Mouse (Mus musculus) thymus, postnatal 25 days (tissue): ENCODE measurements around the gene Gm8857.
"Not testable (repeated sequence)": the region's sequence is repeated elsewhere in the genome, so short reads cannot be mapped to it uniquely, and the experiment has no call there.

Experiments used
- DNase-seq: peaks from one replicate; pipeline ENCODE4 v3.0.0; 2022

Gene Gm8857

GRCm38 (mm10) chr5:10947505-10947904 is at the start of gene Gm8857, which contains the start of gene Gm8871:
TSS of gene Gm8857 (plus strand) at chr5:10947807.
TSS of gene Gm8871 (plus strand) at chr5:10947805.
- not testable (repeated sequence) for DNase-seq

GRCm38 (mm10) chr5:10953512-10953911 is 5.9 kb downstream of the Gm8857 start:
- DNase-seq, result not testable (repeated sequence)

- DNase-seq, result not testable (repeated sequence)
Measured at GRCm38 (mm10) chr5:10958057-10958456, 10.4 kb downstream of the Gm8857 start.
